9 mouse cellular contexts compared by ENCODE assay signal in genomic region chr11:53463551-53464424, GRCm38 (mm10). TPM values are rescaled to one million over a fixed set of nuclear protein-coding genes. Genes with fewer than 3 reads are reported as not detected.
A peak's percentile ranks its signal among the peaks of the same experiment; 100 is the strongest.
DNase-seq lines count a peak whose midpoint lies in the region; ATAC-seq and TF ChIP-seq lines count a peak whose summit lies in the region.
"Had no signal": no experiment of that assay in that cellular context is flagged by ENCODE, and none has a peak within 500 bp of the region (broad histone marks: within the 10 kb centered on the region; RNA-seq: fewer than 3 reads in every experiment).

No protein-coding gene starts in this region.

- TF ChIP-seq POLR2A in olfactory bulb, adult 2 months (IDR thresholded peaks at IDR 0.05; ENCODE audit: insufficient read depth, low read depth, low read length) = no peak

- 7% methylated on average over 55 of the region's 55 CpGs for WGBS in heart, embryonic 13.5 days
- WGBS in heart, embryonic 15.5 days = 7% methylated on average over 52 of the region's 55 CpGs
- WGBS in limb, embryonic 12.5 days = 7% methylated on average over 55 of the region's 55 CpGs
- 10% methylated on average over 55 of the region's 55 CpGs for WGBS in olfactory bulb, adult 2 months

- no peaks in the 10 kb centered on the region for H3K9me3 ChIP-seq in heart, embryonic 13.5 days
- H3K9me3 ChIP-seq in heart, embryonic 15.5 days (replicated peaks) = no peaks in the 10 kb centered on the region; the same call in 1 of the 2 replicates
- no peaks in the 10 kb centered on the region for H3K9me3 ChIP-seq in limb, embryonic 12.5 days

- intact Hi-C loops in gastrocnemius, postnatal 14 days (cut with DNase I; ENCODE audit: low total_unique reads) = no loop called here

- H3K4me2 ChIP-seq in heart, embryonic 13.5 days = peak overlapping the region; percentile 75
- H3K4me2 ChIP-seq in heart, embryonic 15.5 days = peak overlapping the region; percentile 92
- H3K4me2 ChIP-seq in limb, embryonic 12.5 days = peak overlapping the region; percentile 86

- H3K27me3 ChIP-seq in heart, embryonic 13.5 days (replicated peaks) = peaks cover 81% of the 10 kb centered on the region
- peaks cover 66% of the 10 kb centered on the region for H3K27me3 ChIP-seq in heart, embryonic 15.5 days
- H3K27me3 ChIP-seq in limb, embryonic 12.5 days = peaks cover 66% of the 10 kb centered on the region

- peaks cover 5% of the 10 kb centered on the region; the same call in 1 of the 2 replicates for H3K36me3 ChIP-seq in heart, embryonic 13.5 days
- no peaks in the 10 kb centered on the region for H3K36me3 ChIP-seq in heart, embryonic 15.5 days
- H3K36me3 ChIP-seq in limb, embryonic 12.5 days = peaks cover 4% of the 10 kb centered on the region; the same call in 1 of the 2 replicates

- H3K9ac ChIP-seq in heart, embryonic 13.5 days = peak overlapping the region; percentile 69
- H3K9ac ChIP-seq in heart, embryonic 15.5 days = peak overlapping the region; percentile 49
- peak overlapping the region; percentile 44 for H3K9ac ChIP-seq in limb, embryonic 12.5 days (replicated peaks)

- no peak for DNase-seq in heart, adult 18-20 months
- DNase-seq in brain, adult 2 months (ENCODE audit: low read depth, low spot score) = peak; percentile 75
- DNase-seq in urinary bladder, postnatal 36 days (ENCODE audit: low spot score in 2 of 2) = no peak
- DNase-seq in gastrocnemius, postnatal 14 days = no peak

- ATAC-seq in heart, embryonic 13.5 days (ENCODE audit: extremely low read depth, insufficient number of reproducible peaks, low FRiP score, low TSS enrichment) = no peak
- ATAC-seq in heart, embryonic 15.5 days (replicated peaks; ENCODE audit: insufficient number of reproducible peaks, insufficient read depth, low FRiP score, low read depth) = no peak
- no peak for ATAC-seq in limb, embryonic 12.5 days (ENCODE audit: insufficient number of reproducible peaks, insufficient read depth, low FRiP score, low TSS enrichment, low read depth)

- peak overlapping the region; percentile 52 for H3K4me3 ChIP-seq in heart, embryonic 13.5 days
- H3K4me3 ChIP-seq in heart, embryonic 15.5 days = peak overlapping the region; percentile 53
- peak overlapping the region; percentile 40 for H3K4me3 ChIP-seq in limb, embryonic 12.5 days (replicated peaks)
- peak overlapping the region; percentile 47 for H3K4me3 ChIP-seq in olfactory bulb, adult 2 months (ENCODE audit: insufficient read depth, low read depth, low read length)

- peaks cover 27% of the 10 kb centered on the region for H3K4me1 ChIP-seq in heart, embryonic 13.5 days
- peaks cover 22% of the 10 kb centered on the region for H3K4me1 ChIP-seq in heart, embryonic 15.5 days (replicated peaks)
- H3K4me1 ChIP-seq in limb, embryonic 12.5 days (replicated peaks) = peaks cover 25% of the 10 kb centered on the region
- H3K4me1 ChIP-seq in olfactory bulb, adult 2 months (ENCODE audit: control insufficient read depth, insufficient read depth, low read length) = peaks cover 23% of the 10 kb centered on the region

- no peak for TF ChIP-seq CTCF in olfactory bulb, adult 2 months (IDR thresholded peaks at IDR 0.05; ENCODE audit: insufficient read depth, low read depth, low read length)

- no peak overlapping the region for H3K27ac ChIP-seq in heart, embryonic 13.5 days (replicated peaks)
- H3K27ac ChIP-seq in heart, embryonic 15.5 days = no peak overlapping the region
- H3K27ac ChIP-seq in limb, embryonic 12.5 days = no peak overlapping the region
- H3K27ac ChIP-seq in olfactory bulb, adult 2 months (ENCODE audit: insufficient read depth, low read depth, low read length) = no peak overlapping the region

RNA-seq across cellular contexts. Expression of gene Gm9837, which starts 6.5 kb away (rescaled TPM):
- polyA plus RNA-seq in heart, embryonic 13.5 days (2015; fragmentation: Nextera tagmentation; extraction: Ambion mirVana) = not detected in 2 replicates
- total RNA-seq in heart, adult 18-20 months (2021) = not detected
- not detected in 2 replicates for polyA plus RNA-seq in heart, embryonic 15.5 days (2015; fragmentation: Nextera tagmentation; extraction: Ambion mirVana)
- not detected in 2 replicates for polyA plus RNA-seq in limb, embryonic 12.5 days (2016; fragmentation: Nextera tagmentation; extraction: Ambion mirVana)
- polyA plus RNA-seq in olfactory bulb, adult 2 months (2012; ENCODE audit: insufficient read depth, insufficient read length, low replicate concordance, missing spikeins) = not detected in 2 replicates
- not detected for total RNA-seq in gastrocnemius, postnatal 14 days (2021)
- total RNA-seq: heart, postnatal 10 days had no signal

RNA-seq across cellular contexts. Expression of gene Shroom1, which starts 6.8 kb away (rescaled TPM):
- polyA plus RNA-seq in heart, embryonic 13.5 days (2015; fragmentation: Nextera tagmentation; extraction: Ambion mirVana) = 3.0 TPM in 2 replicates
- under 1 TPM; 0.30 to 0.57 TPM for total RNA-seq in heart, adult 18-20 months (2021)
- 2.5 and 2.6 TPM in 2 replicates for polyA plus RNA-seq in heart, embryonic 15.5 days (2015; fragmentation: Nextera tagmentation; extraction: Ambion mirVana)
- polyA plus RNA-seq in limb, embryonic 12.5 days (2016; fragmentation: Nextera tagmentation; extraction: Ambion mirVana) = 6.3 and 6.8 TPM in 2 replicates
- not detected in 2 replicates for polyA plus RNA-seq in olfactory bulb, adult 2 months (2012; ENCODE audit: insufficient read depth, insufficient read length, low replicate concordance, missing spikeins)
- under 1 TPM; 0.31 to 0.38 TPM for total RNA-seq in gastrocnemius, postnatal 14 days (2021)

RNA-seq across cellular contexts. Expression of gene Gm10447, which starts 6.9 kb away (rescaled TPM):
- 0.09 and 0.14 TPM in 2 replicates for polyA plus RNA-seq in heart, embryonic 13.5 days (2015; fragmentation: Nextera tagmentation; extraction: Ambion mirVana)
- total RNA-seq in heart, adult 18-20 months (2021) = not detected
- polyA plus RNA-seq in heart, embryonic 15.5 days (2015; fragmentation: Nextera tagmentation; extraction: Ambion mirVana) = 0.16 TPM in 1 of 2 replicates, not detected in the other
- polyA plus RNA-seq in limb, embryonic 12.5 days (2016; fragmentation: Nextera tagmentation; extraction: Ambion mirVana) = 0.36 and 0.38 TPM in 2 replicates
- polyA plus RNA-seq in olfactory bulb, adult 2 months (2012; ENCODE audit: insufficient read depth, insufficient read length, low replicate concordance, missing spikeins) = not detected in 2 replicates
- total RNA-seq in gastrocnemius, postnatal 14 days (2021) = not detected

RNA-seq across cellular contexts. Expression of gene Gm9945, which starts 16.2 kb away (rescaled TPM):
- polyA plus RNA-seq in heart, embryonic 13.5 days (2015; fragmentation: Nextera tagmentation; extraction: Ambion mirVana) = not detected in 2 replicates
- total RNA-seq in heart, adult 18-20 months (2021) = not detected
- not detected in 2 replicates for polyA plus RNA-seq in heart, embryonic 15.5 days (2015; fragmentation: Nextera tagmentation; extraction: Ambion mirVana)
- polyA plus RNA-seq in limb, embryonic 12.5 days (2016; fragmentation: Nextera tagmentation; extraction: Ambion mirVana) = not detected in 2 replicates
- not detected in 2 replicates for polyA plus RNA-seq in olfactory bulb, adult 2 months (2012; ENCODE audit: insufficient read depth, insufficient read length, low replicate concordance, missing spikeins)
- not detected for total RNA-seq in gastrocnemius, postnatal 14 days (2021)
- total RNA-seq: heart, postnatal 10 days had no signal

RNA-seq across cellular contexts. Expression of gene Sowaha, which starts 16.3 kb away (rescaled TPM):
- polyA plus RNA-seq in heart, embryonic 13.5 days (2015; fragmentation: Nextera tagmentation; extraction: Ambion mirVana) = 0.27 and 0.47 TPM in 2 replicates
- under 1 TPM; 0.28 to 0.30 TPM for total RNA-seq in heart, adult 18-20 months (2021)
- 0.34 and 0.48 TPM in 2 replicates for polyA plus RNA-seq in heart, embryonic 15.5 days (2015; fragmentation: Nextera tagmentation; extraction: Ambion mirVana)
- polyA plus RNA-seq in limb, embryonic 12.5 days (2016; fragmentation: Nextera tagmentation; extraction: Ambion mirVana) = 0.24 and 0.32 TPM in 2 replicates
- polyA plus RNA-seq in olfactory bulb, adult 2 months (2012; ENCODE audit: insufficient read depth, insufficient read length, low replicate concordance, missing spikeins) = not detected in 2 replicates
- under 1 TPM; 0.11 to 0.12 TPM for total RNA-seq in gastrocnemius, postnatal 14 days (2021)
